Mouse (Mus musculus) MEL-GATA-1-ER (cell line): ENCODE results near the gene Gm49337.

ENCODE experiments used
- DNase-seq: peaks from one replicate; pipeline ENCODE4 v3.0.0-alpha.2; 2012; ENCODE audit warnings: low read depth; ENCODE audit errors: extremely low read depth

Gene Gm49337

GRCm38 (mm10) chr4:116329256-116329655 is 156.1 kb downstream of the Gm49337 start:
- no peak for DNase-seq

- DNase-seq = no peak
These were observed 163.1 kb downstream of the Gm49337 start for GRCm38 (mm10) chr4:116336294-116336693.

GRCm38 (mm10) chr4:116342119-116342518 is 168.9 kb downstream of the Gm49337 start:
- DNase-seq = peak; percentile 30
